Mouse (Mus musculus): Measurements from ENCODE around the gene Hmces. TPM values are rescaled to one million over a fixed set of nuclear protein-coding genes. Genes with fewer than 3 reads are reported as not detected.
A peak's percentile ranks its signal among the peaks of the same experiment; 100 is the strongest.

Hmces gene
- 33.5 and 34.5 TPM in 2 replicates for polyA plus RNA-seq (2015; fragmentation: Nextera tagmentation; extraction: Ambion mirVana)

DNA sequence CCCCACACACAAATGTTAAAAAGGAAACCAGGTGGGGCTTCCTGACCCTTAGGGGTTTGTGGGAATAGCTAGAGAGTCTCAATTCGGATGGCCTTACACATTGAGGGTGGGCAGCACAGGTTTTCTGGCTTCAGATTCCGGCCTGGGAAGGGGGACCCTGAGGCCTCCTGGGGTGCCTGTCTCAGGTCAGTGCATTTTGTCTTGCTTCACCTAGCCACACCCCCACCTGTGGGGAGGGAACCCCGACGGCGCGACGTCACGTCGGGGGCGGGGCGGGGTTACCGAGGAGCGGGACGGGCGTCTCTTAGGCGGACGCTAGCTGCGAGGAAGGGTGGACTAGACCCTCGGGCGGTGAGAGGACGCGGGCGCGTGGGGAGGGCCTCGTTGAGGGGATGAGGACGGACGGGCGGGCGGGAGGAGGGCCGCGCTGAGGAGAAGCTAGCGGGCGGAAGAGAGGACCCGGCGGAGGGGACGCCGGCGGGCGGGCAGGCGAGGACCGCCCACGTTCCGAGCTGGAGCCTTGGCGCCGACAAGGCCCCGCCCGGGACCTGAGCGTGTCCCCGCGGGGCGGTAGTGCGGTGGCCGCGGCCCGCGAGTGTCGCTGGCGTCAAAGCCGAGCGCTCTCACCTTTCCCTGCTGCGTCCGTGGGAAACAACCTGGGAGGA is at the start of gene Hmces:
Gene Hmces, plus strand, starts transcription at position 275 of the 665 bp plus-strand sequence.
- peak within 1 kb of the TSS; percentile 93 for H3K27ac ChIP-seq (ENCODE audit: low read length)
- 1% methylated on average over 53 of the region's 62 CpGs for WGBS
- peak within 1 kb of the TSS; percentile 89 for H3K4me2 ChIP-seq (replicated peaks; ENCODE audit: low read depth, low read length)
- peaks cover 32% of the 10 kb centered on the region for H3K36me3 ChIP-seq (ENCODE audit: insufficient read depth, low read length)
- H3K9me3 ChIP-seq (ENCODE audit: low read length) = no peaks in the 10 kb centered on the region
- H3K27me3 ChIP-seq (replicated peaks; ENCODE audit: insufficient read depth, low read length) = no peaks in the 10 kb centered on the region
- peak within 1 kb of the TSS; percentile 82 for H3K4me3 ChIP-seq (ENCODE audit: low read depth, low read length)
- ATAC-seq = peak; percentile 96
- H3K9ac ChIP-seq (replicated peaks; ENCODE audit: low read depth) = peak within 1 kb of the TSS; percentile 90
- H3K4me1 ChIP-seq (ENCODE audit: insufficient read depth, low read depth, low read length) = 0 out of 2 replicates have a peak, but pooled peaks cover 9% of the 10 kb centered on the region
- peak; percentile 92 for DNase-seq (ENCODE audit: low spot score)
- TF ChIP-seq CTCF (IDR thresholded peaks at IDR 0.05) (no peak; the same call in 1 of the 2 replicates), EP300 (IDR thresholded peaks at IDR 0.05) (no peak)

GRCm38 (mm10) chr6:87866211-87866610 is 47.5 kb upstream of the Hmces start:
- H3K27ac ChIP-seq (ENCODE audit: low read length) = no peak overlapping the region
- DNase-seq (ENCODE audit: low spot score) (no peak), ATAC-seq (no peak)
- 80% methylated on average over 6 of the region's 6 CpGs for WGBS
- no peak overlapping the region for H3K9ac ChIP-seq (replicated peaks; ENCODE audit: low read depth)
- no peaks in the 10 kb centered on the region for H3K36me3 ChIP-seq (ENCODE audit: insufficient read depth, low read length)
- no peak for TF ChIP-seq CTCF (IDR thresholded peaks at IDR 0.05)
- no peak for TF ChIP-seq EP300 (IDR thresholded peaks at IDR 0.05)
- H3K4me3 ChIP-seq (ENCODE audit: low read depth, low read length) = no peak overlapping the region
- H3K27me3 ChIP-seq (replicated peaks; ENCODE audit: insufficient read depth, low read length) = no peaks in the 10 kb centered on the region
- no peak overlapping the region for H3K4me2 ChIP-seq (replicated peaks; ENCODE audit: low read depth, low read length)
- no peaks in the 10 kb centered on the region for H3K9me3 ChIP-seq (ENCODE audit: low read length)
- H3K4me1 ChIP-seq (ENCODE audit: insufficient read depth, low read depth, low read length) = no peaks in the 10 kb centered on the region

GRCm38 (mm10) chr6:87867256-87867655 is 46.5 kb upstream of the Hmces start:
- no peak overlapping the region for H3K9ac ChIP-seq (replicated peaks; ENCODE audit: low read depth)
- no peak overlapping the region for H3K4me2 ChIP-seq (replicated peaks; ENCODE audit: low read depth, low read length)
- ATAC-seq = no peak
- no peaks in the 10 kb centered on the region for H3K4me1 ChIP-seq (ENCODE audit: insufficient read depth, low read depth, low read length)
- no peak for TF ChIP-seq CTCF (IDR thresholded peaks at IDR 0.05)
- no peaks in the 10 kb centered on the region for H3K9me3 ChIP-seq (ENCODE audit: low read length)
- WGBS = 72% methylated on average over 2 of the region's 2 CpGs
- H3K27me3 ChIP-seq (replicated peaks; ENCODE audit: insufficient read depth, low read length) = no peaks in the 10 kb centered on the region
- no peak for DNase-seq (ENCODE audit: low spot score)
- H3K36me3 ChIP-seq (ENCODE audit: insufficient read depth, low read length) = no peaks in the 10 kb centered on the region
- no peak overlapping the region for H3K27ac ChIP-seq (ENCODE audit: low read length)
- H3K4me3 ChIP-seq (ENCODE audit: low read depth, low read length) = no peak overlapping the region

DNA sequence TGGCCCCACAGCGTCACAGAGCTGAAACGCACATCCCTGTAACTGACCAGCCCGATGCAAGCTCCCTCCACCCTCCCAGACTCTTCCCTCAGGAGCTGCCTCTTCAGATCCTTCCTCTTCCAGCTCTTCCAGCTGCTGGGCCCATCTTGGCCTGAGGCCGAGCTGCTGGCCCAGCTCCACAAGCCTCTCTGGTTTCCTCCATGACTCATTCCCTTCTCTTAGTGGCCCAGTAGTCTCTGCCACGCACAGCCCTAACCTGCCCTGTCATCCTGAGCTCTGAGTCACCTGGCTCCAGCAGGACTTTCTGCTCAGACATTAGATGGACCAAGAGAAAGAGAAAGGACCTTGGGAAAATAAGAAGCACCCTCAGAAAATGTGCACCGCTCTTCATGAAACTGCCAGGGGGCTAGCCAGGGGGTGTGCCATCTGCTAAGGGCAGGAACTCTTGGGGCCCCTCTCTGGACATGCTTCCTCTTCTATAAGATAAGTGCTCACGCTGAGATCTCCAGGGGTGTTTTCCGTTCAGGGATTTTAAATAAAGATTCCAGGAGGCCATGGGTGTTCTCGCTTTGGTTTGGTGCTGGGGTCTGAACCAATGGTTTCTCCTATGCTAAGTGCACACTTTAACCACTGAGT is 44.7 kb upstream of the Hmces start:
- Histone ChIP-seq H3K36me3 (ENCODE audit: insufficient read depth, low read length) (no peaks in the 10 kb centered on the region), H3K4me2 (replicated peaks; ENCODE audit: low read depth, low read length) (no peak overlapping the region), H3K4me3 (ENCODE audit: low read depth, low read length) (no peak overlapping the region), H3K4me1 (ENCODE audit: insufficient read depth, low read depth, low read length) (no peaks in the 10 kb centered on the region), H3K9ac (replicated peaks; ENCODE audit: low read depth) (no peak overlapping the region), H3K9me3 (ENCODE audit: low read length) (no peaks in the 10 kb centered on the region), H3K27ac (ENCODE audit: low read length) (no peak overlapping the region), H3K27me3 (replicated peaks; ENCODE audit: insufficient read depth, low read length) (no peaks in the 10 kb centered on the region)
- no peak for TF ChIP-seq CTCF (IDR thresholded peaks at IDR 0.05)
- 0 out of 2 replicates have a peak, but pooled peaks have one; percentile 29 for TF ChIP-seq EP300 (IDR thresholded peaks at IDR 0.05)
- DNase-seq (ENCODE audit: low spot score) = peak; percentile 92
- ATAC-seq = peak; percentile 94
- WGBS = 30% methylated on average over 9 of the region's 9 CpGs

- H3K4me1 ChIP-seq (ENCODE audit: insufficient read depth, low read depth, low read length) = no peaks in the 10 kb centered on the region
- H3K4me2 ChIP-seq (replicated peaks; ENCODE audit: low read depth, low read length) = no peak overlapping the region
- H3K27ac ChIP-seq (ENCODE audit: low read length) = no peak overlapping the region
- WGBS = 12% methylated on average over 1 of the region's 1 CpGs
- H3K9ac ChIP-seq (replicated peaks; ENCODE audit: low read depth) = no peak overlapping the region
- TF ChIP-seq CTCF (IDR thresholded peaks at IDR 0.05) (no peak), EP300 (IDR thresholded peaks at IDR 0.05) (no peak)
- no peaks in the 10 kb centered on the region for H3K9me3 ChIP-seq (ENCODE audit: low read length)
- H3K4me3 ChIP-seq (ENCODE audit: low read depth, low read length) = no peak overlapping the region
- H3K36me3 ChIP-seq (ENCODE audit: insufficient read depth, low read length) = no peaks in the 10 kb centered on the region
- no peaks in the 10 kb centered on the region for H3K27me3 ChIP-seq (replicated peaks; ENCODE audit: insufficient read depth, low read length)
- no peak for DNase-seq (ENCODE audit: low spot score)
- no peak for ATAC-seq
Observed at GRCm38 (mm10) chr6:87870440-87870839, 43.3 kb upstream of the Hmces start.

DNA sequence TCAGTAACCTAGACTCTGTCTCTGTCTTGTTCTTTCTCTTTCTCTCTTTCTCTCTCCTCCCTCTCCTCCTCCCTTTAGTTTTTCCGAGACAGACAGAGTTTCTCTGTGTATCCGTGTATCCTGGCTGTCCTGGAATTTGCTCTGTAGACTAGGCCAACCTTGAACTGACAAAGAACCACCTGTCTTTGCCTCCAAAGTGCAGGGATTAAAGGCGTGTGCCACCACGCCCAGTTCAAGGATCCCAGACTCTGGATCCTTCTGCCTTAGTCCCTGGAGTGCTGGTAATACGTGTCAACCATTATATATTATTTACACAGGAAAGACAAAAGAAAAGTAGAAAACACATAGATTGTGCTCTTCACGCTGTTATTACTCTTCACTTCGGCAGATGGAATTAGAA is 42.5 kb upstream of the Hmces start:
- no peak overlapping the region for H3K9ac ChIP-seq (replicated peaks; ENCODE audit: low read depth)
- no peaks in the 10 kb centered on the region for H3K9me3 ChIP-seq (ENCODE audit: low read length)
- TF ChIP-seq CTCF (IDR thresholded peaks at IDR 0.05) (no peak), EP300 (IDR thresholded peaks at IDR 0.05) (no peak)
- no peaks in the 10 kb centered on the region for H3K27me3 ChIP-seq (replicated peaks; ENCODE audit: insufficient read depth, low read length)
- no peak overlapping the region for H3K4me2 ChIP-seq (replicated peaks; ENCODE audit: low read depth, low read length)
- H3K36me3 ChIP-seq (ENCODE audit: insufficient read depth, low read length) = no peaks in the 10 kb centered on the region
- ATAC-seq (no peak), DNase-seq (ENCODE audit: low spot score) (no peak)
- WGBS = 82% methylated on average over 7 of the region's 7 CpGs
- H3K27ac ChIP-seq (ENCODE audit: low read length) = no peak overlapping the region
- H3K4me1 ChIP-seq (ENCODE audit: insufficient read depth, low read depth, low read length) = no peaks in the 10 kb centered on the region
- H3K4me3 ChIP-seq (ENCODE audit: low read depth, low read length) = no peak overlapping the region
